Mouse (Mus musculus) forebrain, embryonic 15.5 days (tissue): Measurements from ENCODE around the gene Slc26a10. TPM values are rescaled to one million over a fixed set of nuclear protein-coding genes. Genes with fewer than 3 reads are reported as not detected.
"Not testable (repeated sequence)": the region's sequence is repeated elsewhere in the genome, so short reads cannot be mapped to it uniquely, and the experiment has no call there.

ENCODE experiments used
- ATAC-seq: fragments of 200-750 bp; cut with Nextera tagmentation; replicated peaks from 2 replicates; pipeline ENCODE4 v1.8.0; 2017; ENCODE audit warnings: mild to moderate bottlenecking, moderate TSS enrichment, moderate library complexity
- H3K27ac ChIP-seq: fragments of 300-500 bp; sonication (generic); replicated peaks from 2 replicates; pipeline ENCODE4 v1.5.1; 2015; ENCODE audit warnings: mild to moderate bottlenecking, inconsistent platforms
- H3K27me3 ChIP-seq: fragments of 300-500 bp; sonication (generic); 2 replicates; pipeline ENCODE4 v1.6.1; 2015; ENCODE audit warnings: inconsistent platforms
- H3K36me3 ChIP-seq: fragments of 300-500 bp; sonication (generic); 2 replicates; pipeline ENCODE4 v1.6.1; 2015; ENCODE audit warnings: mild to moderate bottlenecking, inconsistent platforms
- H3K4me1 ChIP-seq: fragments of 300-500 bp; sonication (generic); 2 replicates; pipeline ENCODE4 v1.6.1; 2015; ENCODE audit warnings: inconsistent platforms
- H3K4me2 ChIP-seq: fragments of 300-500 bp; sonication (generic); replicated peaks from 2 replicates; pipeline ENCODE4 v1.6.1; 2015; ENCODE audit warnings: mild to moderate bottlenecking, inconsistent platforms
- H3K4me3 ChIP-seq: fragments of 300-500 bp; sonication (generic); 2 replicates; pipeline ENCODE4 v1.5.1; 2015; ENCODE audit warnings: mild to moderate bottlenecking, inconsistent platforms
- H3K9ac ChIP-seq: fragments of 300-500 bp; sonication (generic); replicated peaks from 2 replicates; pipeline ENCODE4 v1.6.1; 2015; ENCODE audit warnings: mild to moderate bottlenecking, inconsistent platforms
- H3K9me3 ChIP-seq: fragments of 300-500 bp; sonication (generic); 2 replicates; pipeline ENCODE4 v1.6.1; 2016; ENCODE audit warnings: inconsistent platforms
- WGBS: fragments of 180-500 bp; shearing (Covaris S2); methylation state at CpG from one replicate; pipeline ENCODE4 v1.1.7; 2015; ENCODE audit warnings: mixed read lengths; 5-methylcytosine and 5-hydroxymethylcytosine counted together
- polyA plus RNA-seq: library from polyadenylated mRNA; unstranded; fragments of >200 nt; fragmentation: Nextera tagmentation; extraction: Ambion mirVana; gene quantifications from 2 replicates; pipeline ENCODE4 v1.2.1, GENCODE M21; 2015

Slc26a10 gene
- polyA plus RNA-seq, 1 experiment from 2014 or later = 1.4 TPM

GRCm38 (mm10) chr10:127153323-127153722 lies 27.1 kb downstream of the Slc26a10 start:
- 95% methylated on average over 7 of the region's 7 CpGs for WGBS
- Histone ChIP-seq H3K4me3 (no peak overlapping the region), H3K27me3 (no peaks in the 10 kb centered on the region), H3K4me2 (no peak overlapping the region), H3K27ac (no peak overlapping the region), H3K9ac (no peak overlapping the region), H3K4me1 (no peaks in the 10 kb centered on the region), H3K36me3 (no peaks in the 10 kb centered on the region), H3K9me3 (no peaks in the 10 kb centered on the region)
- no peak for ATAC-seq

GRCm38 (mm10) chr10:127152556-127152955 lies 27.9 kb downstream of the Slc26a10 start:
- H3K27me3 ChIP-seq, H3K36me3 ChIP-seq: not testable (repeated sequence)
- WGBS = 89% methylated on average over 10 of the region's 10 CpGs

GRCm38 (mm10) chr10:127151233-127151632 lies 29.2 kb downstream of the Slc26a10 start:
- not testable (repeated sequence) for H3K4me2 ChIP-seq, H3K4me3 ChIP-seq, H3K27ac ChIP-seq, ATAC-seq, H3K9me3 ChIP-seq, H3K9ac ChIP-seq, H3K4me1 ChIP-seq, H3K36me3 ChIP-seq, H3K27me3 ChIP-seq
- WGBS = 93% methylated on average over 3 of the region's 3 CpGs

More at GRCm38 (mm10) chr10:127152556-127152955, 27.9 kb downstream of the Slc26a10 start:
- not testable (repeated sequence) for ATAC-seq, H3K4me1 ChIP-seq, H3K9me3 ChIP-seq, H3K4me2 ChIP-seq, H3K4me3 ChIP-seq, H3K27ac ChIP-seq, H3K9ac ChIP-seq

GRCm38 (mm10) chr10:127150471-127150872 lies 30.0 kb downstream of the Slc26a10 start:
- no peak overlapping the region for H3K27ac ChIP-seq
- no peak for ATAC-seq
- no peaks in the 10 kb centered on the region for H3K36me3 ChIP-seq
- no peaks in the 10 kb centered on the region for H3K9me3 ChIP-seq
- H3K4me2 ChIP-seq = no peak overlapping the region
- no peak overlapping the region for H3K9ac ChIP-seq
- H3K27me3 ChIP-seq = no peaks in the 10 kb centered on the region
- 83% methylated on average over 4 of the region's 4 CpGs for WGBS
- H3K4me1 ChIP-seq = no peaks in the 10 kb centered on the region
- H3K4me3 ChIP-seq = no peak overlapping the region

GRCm38 (mm10) chr10:127147135-127147534 lies 33.3 kb downstream of the Slc26a10 start:
- no peak overlapping the region for H3K27ac ChIP-seq
- ATAC-seq = no peak

GRCm38 (mm10) chr10:127145303-127145702 lies 35.1 kb downstream of the Slc26a10 start:
- Histone ChIP-seq H3K9me3 (no peaks in the 10 kb centered on the region), H3K4me1 (no peaks in the 10 kb centered on the region), H3K27me3 (no peaks in the 10 kb centered on the region), H3K9ac (no peak overlapping the region), H3K27ac (no peak overlapping the region), H3K4me2 (no peak overlapping the region), H3K36me3 (no peaks in the 10 kb centered on the region), H3K4me3 (no peak overlapping the region)
- WGBS = 75% methylated on average over 5 of the region's 5 CpGs
- ATAC-seq = no peak

More at GRCm38 (mm10) chr10:127147135-127147534, 33.3 kb downstream of the Slc26a10 start:
- Histone ChIP-seq H3K27me3 (no peaks in the 10 kb centered on the region), H3K9me3 (no peaks in the 10 kb centered on the region), H3K4me2 (no peak overlapping the region), H3K36me3 (no peaks in the 10 kb centered on the region), H3K4me3 (no peak overlapping the region), H3K9ac (no peak overlapping the region), H3K4me1 (no peaks in the 10 kb centered on the region)
- 83% methylated on average over 6 of the region's 6 CpGs for WGBS

- H3K4me3 ChIP-seq = no peak overlapping the region
- no peak overlapping the region for H3K4me2 ChIP-seq
- no peaks in the 10 kb centered on the region for H3K9me3 ChIP-seq
- no peak overlapping the region for H3K27ac ChIP-seq
- H3K27me3 ChIP-seq = no peaks in the 10 kb centered on the region
- no peaks in the 10 kb centered on the region for H3K36me3 ChIP-seq
- no peaks in the 10 kb centered on the region for H3K4me1 ChIP-seq
- 92% methylated on average over 7 of the region's 7 CpGs for WGBS
- no peak for ATAC-seq
- no peak overlapping the region for H3K9ac ChIP-seq
Observed at GRCm38 (mm10) chr10:127144536-127144935, 35.9 kb downstream of the Slc26a10 start.

GRCm38 (mm10) chr10:127143228-127143627 lies 37.2 kb downstream of the Slc26a10 start:
- Histone ChIP-seq H3K9me3 (no peaks in the 10 kb centered on the region), H3K4me2 (no peak overlapping the region), H3K9ac (no peak overlapping the region), H3K4me1 (no peaks in the 10 kb centered on the region), H3K27ac (no peak overlapping the region), H3K4me3 (no peak overlapping the region), H3K27me3 (no peaks in the 10 kb centered on the region), H3K36me3 (no peaks in the 10 kb centered on the region)
- WGBS = 84% methylated on average over 8 of the region's 8 CpGs
- no peak for ATAC-seq

- Histone ChIP-seq H3K27ac (no peak overlapping the region), H3K4me1 (no peaks in the 10 kb centered on the region), H3K4me2 (no peak overlapping the region), H3K9me3 (no peaks in the 10 kb centered on the region), H3K4me3 (no peak overlapping the region), H3K9ac (no peak overlapping the region), H3K36me3 (no peaks in the 10 kb centered on the region), H3K27me3 (no peaks in the 10 kb centered on the region)
- WGBS = 86% methylated on average over 8 of the region's 8 CpGs
- no peak for ATAC-seq
Observed at GRCm38 (mm10) chr10:127141500-127141899, 38.9 kb downstream of the Slc26a10 start.

- H3K4me2 ChIP-seq = no peak overlapping the region
- H3K36me3 ChIP-seq = no peaks in the 10 kb centered on the region
- H3K9me3 ChIP-seq = no peaks in the 10 kb centered on the region
- no peak overlapping the region for H3K4me3 ChIP-seq
- 90% methylated on average over 11 of the region's 11 CpGs for WGBS
- no peaks in the 10 kb centered on the region for H3K4me1 ChIP-seq
- no peak overlapping the region for H3K27ac ChIP-seq
- ATAC-seq = no peak
- H3K9ac ChIP-seq = no peak overlapping the region
- H3K27me3 ChIP-seq = no peaks in the 10 kb centered on the region
Observed at GRCm38 (mm10) chr10:127140971-127141370, 39.5 kb downstream of the Slc26a10 start.

- no peaks in the 10 kb centered on the region for H3K27me3 ChIP-seq
- H3K9me3 ChIP-seq = no peaks in the 10 kb centered on the region
- H3K4me1 ChIP-seq = no peaks in the 10 kb centered on the region
- H3K27ac ChIP-seq = no peak overlapping the region
- 90% methylated on average over 18 of the region's 18 CpGs for WGBS
- H3K4me2 ChIP-seq = no peak overlapping the region
- no peak overlapping the region for H3K4me3 ChIP-seq
- no peak for ATAC-seq
- no peak overlapping the region for H3K9ac ChIP-seq
- no peaks in the 10 kb centered on the region for H3K36me3 ChIP-seq
Observed at GRCm38 (mm10) chr10:127138328-127139141, 41.9 kb downstream of the Slc26a10 start.

- Histone ChIP-seq H3K4me2 (no peak overlapping the region), H3K4me3 (no peak overlapping the region), H3K27ac (no peak overlapping the region), H3K9me3 (no peaks in the 10 kb centered on the region), H3K4me1 (no peaks in the 10 kb centered on the region), H3K27me3 (no peaks in the 10 kb centered on the region), H3K36me3 (no peaks in the 10 kb centered on the region), H3K9ac (no peak overlapping the region)
- WGBS = 83% methylated on average over 3 of the region's 3 CpGs
- no peak for ATAC-seq
Observed at GRCm38 (mm10) chr10:127137896-127138295, 42.5 kb downstream of the Slc26a10 start.

- H3K36me3 ChIP-seq = no peaks in the 10 kb centered on the region
- H3K4me2 ChIP-seq = no peak overlapping the region
- H3K9me3 ChIP-seq = no peaks in the 10 kb centered on the region
- no peaks in the 10 kb centered on the region for H3K4me1 ChIP-seq
- no peaks in the 10 kb centered on the region for H3K27me3 ChIP-seq
- H3K9ac ChIP-seq = no peak overlapping the region
- WGBS = 95% methylated on average over 4 of the region's 4 CpGs
- no peak overlapping the region for H3K27ac ChIP-seq
- no peak overlapping the region for H3K4me3 ChIP-seq
- ATAC-seq = no peak
Observed at GRCm38 (mm10) chr10:127136510-127136909, 43.9 kb downstream of the Slc26a10 start.
